Mouse (Mus musculus) hindbrain, embryonic 16.5 days (tissue): ENCODE measurements at regions not wholly inside any gene's neighbourhood (a gene's known extent, or its start where the extent isn't known, plus 50 kb on each side); places are given as distances from the start of the nearest gene placed in this dataset.

Experiments used
- ATAC-seq: fragments of 200-750 bp; cut with Nextera tagmentation; 2 replicates; pipeline ENCODE4 v1.8.0; 2017; ENCODE audit warnings: moderate TSS enrichment, moderate library complexity
- H3K27ac ChIP-seq: fragments of 300-500 bp; sonication (generic); 2 replicates; pipeline ENCODE4 v1.5.1; 2014; ENCODE audit warnings: low read depth, mild to moderate bottlenecking, control low read depth, low read length, moderate library complexity
- H3K27me3 ChIP-seq: fragments of 300-500 bp; sonication (generic); replicated peaks from 2 replicates; pipeline ENCODE4 v1.6.1; 2014; ENCODE audit warnings: low read length; ENCODE audit not compliant: control insufficient read depth, insufficient read depth
- H3K36me3 ChIP-seq: fragments of 300-500 bp; sonication (generic); 2 replicates; pipeline ENCODE4 v1.6.1; 2014; ENCODE audit warnings: mild to moderate bottlenecking, low read length, moderate library complexity, mixed read lengths; ENCODE audit not compliant: control insufficient read depth, insufficient read depth
- H3K4me1 ChIP-seq: fragments of 300-500 bp; sonication (generic); 2 replicates; pipeline ENCODE4 v1.6.1; 2014; ENCODE audit warnings: low read depth, low read length; ENCODE audit not compliant: control insufficient read depth, insufficient read depth
- H3K4me2 ChIP-seq: fragments of 300-500 bp; sonication (generic); 2 replicates; pipeline ENCODE4 v1.6.1; 2014; ENCODE audit warnings: mild to moderate bottlenecking, low read length, control low read depth, moderate library complexity
- H3K4me3 ChIP-seq: fragments of 300-500 bp; sonication (generic); 2 replicates; pipeline ENCODE4 v1.5.1; 2014; ENCODE audit warnings: mild to moderate bottlenecking, low read length, control low read depth, moderate library complexity
- H3K9ac ChIP-seq: fragments of 300-500 bp; sonication (generic); 2 replicates; pipeline ENCODE4 v1.6.1; 2014; ENCODE audit warnings: low read depth, mild to moderate bottlenecking, control low read depth, low read length, moderate library complexity
- H3K9me3 ChIP-seq: fragments of 300-500 bp; sonication (generic); 2 replicates; pipeline ENCODE4 v1.6.1; 2014; ENCODE audit warnings: mild to moderate bottlenecking, low read length, moderate library complexity; ENCODE audit not compliant: control insufficient read depth
- WGBS: fragments of 180-500 bp; shearing (Covaris S2); extraction: QIAGEN DNeasy Blood & Tissue Kit; methylation state at CpG from one replicate; pipeline ENCODE4 v1.1.7; 2014; 5-methylcytosine and 5-hydroxymethylcytosine counted together

GRCm38 (mm10) chr17:85541258-85541777, 72.1 kb upstream of the Six3 start:
- H3K4me3 ChIP-seq: no peak overlapping the region
- no peak overlapping the region for H3K4me2 ChIP-seq
- H3K36me3 ChIP-seq: no peaks in the 10 kb centered on the region
- 100% methylated on average over 2 of the region's 2 CpGs for WGBS
- H3K4me1 ChIP-seq: no peaks in the 10 kb centered on the region
- no peak overlapping the region for H3K27ac ChIP-seq
- H3K9me3 ChIP-seq: no peaks in the 10 kb centered on the region
- 0 out of 2 replicates have a peak, but pooled peaks cover 3% of the 10 kb centered on the region for H3K27me3 ChIP-seq
- H3K9ac ChIP-seq: no peak overlapping the region
- no peak for ATAC-seq

- no peak for ATAC-seq
- Histone ChIP-seq H3K27me3 (no peaks in the 10 kb centered on the region), H3K9me3 (no peaks in the 10 kb centered on the region), H3K4me3 (no peak overlapping the region), H3K4me2 (no peak overlapping the region), H3K36me3 (no peaks in the 10 kb centered on the region), H3K27ac (no peak overlapping the region), H3K9ac (no peak overlapping the region), H3K4me1 (no peaks in the 10 kb centered on the region)
- WGBS: 88% methylated on average over 5 of the region's 5 CpGs
Observed at GRCm38 (mm10) chr17:85548061-85548460, 65.3 kb upstream of the Six3 start.

- Histone ChIP-seq H3K27me3 (no peaks in the 10 kb centered on the region), H3K9ac (no peak overlapping the region), H3K36me3 (no peaks in the 10 kb centered on the region), H3K4me1 (no peaks in the 10 kb centered on the region), H3K4me3 (no peak overlapping the region), H3K9me3 (no peaks in the 10 kb centered on the region), H3K27ac (no peak overlapping the region), H3K4me2 (no peak overlapping the region)
- ATAC-seq: no peak
- 79% methylated on average over 6 of the region's 6 CpGs for WGBS
Observed at GRCm38 (mm10) chr17:85561006-85561405, 52.4 kb upstream of the Six3 start.

- no peaks in the 10 kb centered on the region for H3K36me3 ChIP-seq
- no peak overlapping the region for H3K9ac ChIP-seq
- no peak overlapping the region for H3K4me3 ChIP-seq
- no peaks in the 10 kb centered on the region for H3K27me3 ChIP-seq
- ATAC-seq: no peak
- no peaks in the 10 kb centered on the region for H3K4me1 ChIP-seq
- no peak overlapping the region for H3K27ac ChIP-seq
- peak overlapping the region; percentile 4; the same call in 1 of the 2 replicates for H3K4me2 ChIP-seq
- 59% methylated on average over 17 of the region's 17 CpGs for WGBS
- no peaks in the 10 kb centered on the region for H3K9me3 ChIP-seq
Observed at GRCm38 (mm10) chr17:85562510-85563266, 50.7 kb upstream of the Six3 start.

- WGBS: 83% methylated on average over 8 of the region's 8 CpGs
- Histone ChIP-seq H3K4me2 (no peak overlapping the region), H3K36me3 (no peaks in the 10 kb centered on the region), H3K9ac (no peak overlapping the region), H3K27ac (no peak overlapping the region), H3K9me3 (no peaks in the 10 kb centered on the region), H3K4me1 (no peaks in the 10 kb centered on the region), H3K4me3 (no peak overlapping the region), H3K27me3 (no peaks in the 10 kb centered on the region)
- no peak for ATAC-seq
Observed at GRCm38 (mm10) chr17:85563391-85563790, 50.0 kb upstream of the Six3 start.
